Mouse (Mus musculus): ENCODE data around the gene Olfr1150-ps1. TPM values are rescaled to one million over a fixed set of nuclear protein-coding genes. Genes with fewer than 3 reads are reported as not detected.

Gene Olfr1150-ps1
- not detected for total RNA-seq (2023)

DNA sequence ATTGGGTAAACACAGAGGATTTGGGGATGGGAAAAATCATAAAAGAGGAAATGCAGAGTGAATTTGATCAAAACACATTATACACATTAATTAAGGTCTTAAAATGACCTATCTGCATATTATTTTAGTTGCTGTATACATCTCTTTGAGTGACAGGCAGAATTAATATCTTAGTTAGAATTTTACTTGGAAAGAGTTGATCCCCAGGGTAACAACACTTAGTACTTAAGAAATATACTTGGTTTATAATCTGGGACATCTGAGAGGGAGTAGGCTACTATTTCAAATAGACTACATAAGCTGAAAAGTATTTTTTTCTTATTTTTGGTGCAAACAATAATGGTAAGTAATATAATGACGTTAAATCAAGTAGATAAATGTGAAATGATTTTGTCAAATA lies at the start of gene Olfr1150-ps1:
Gene Olfr1150-ps1, plus strand, starts transcription at position 301 of the 400 bp plus-strand sequence.

DNA sequence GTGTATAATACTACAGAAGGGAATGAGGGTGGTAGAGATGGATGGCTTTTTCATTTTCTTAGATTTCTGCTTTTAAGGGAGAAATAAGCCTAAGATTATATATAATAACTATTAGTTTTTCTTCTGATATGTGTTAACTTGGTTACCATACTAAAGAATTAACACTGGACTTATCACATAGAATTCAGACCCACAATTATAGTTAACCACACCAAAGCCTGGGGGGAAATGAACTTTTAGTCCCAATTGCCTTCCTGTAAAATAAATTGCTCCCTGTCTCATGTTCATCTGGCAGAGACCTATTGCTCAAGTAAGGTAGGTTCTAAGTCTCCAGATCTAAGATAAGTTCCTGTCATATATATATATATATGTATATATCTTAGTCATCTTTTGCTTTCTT lies 43.5 kb upstream of the Olfr1150-ps1 start, which contains the start of gene Olfr1143:
Gene Olfr1143, plus strand, starts transcription at position 301 of the 400 bp plus-strand sequence.

GRCm38 (mm10) chr2:87809522-87809921 lies 34.3 kb upstream of the Olfr1150-ps1 start, which contains the start of gene Olfr1145:
Gene Olfr1145 (plus strand): TSS chr2:87809822.

DNA sequence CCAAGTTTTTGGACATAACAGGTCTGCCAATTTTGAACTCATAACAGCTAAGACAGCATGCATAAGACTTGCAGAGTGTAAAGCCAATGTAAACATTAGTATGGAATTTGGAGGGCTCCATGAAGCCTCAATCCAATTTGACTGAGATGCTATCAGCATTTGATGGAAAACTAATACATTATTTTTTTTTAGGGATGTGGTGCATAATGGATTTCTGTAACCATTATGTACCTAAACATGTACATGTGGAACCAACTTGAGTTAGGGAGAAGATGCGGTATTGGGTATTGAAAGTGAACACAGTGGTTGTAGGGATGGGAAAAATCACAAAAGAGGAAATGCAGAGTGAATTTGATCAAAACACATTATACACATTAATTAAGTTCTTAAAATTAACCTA lies 13.6 kb upstream of the Olfr1150-ps1 start, which contains the start of gene Olfr1148:
Gene Olfr1148, plus strand, starts transcription at position 301 of the 400 bp plus-strand sequence.

GRCm38 (mm10) chr2:87855562-87855961 lies 11.8 kb downstream of the Olfr1150-ps1 start, which contains the start of gene Olfr1151:
Gene Olfr1151 (plus strand): TSS chr2:87855862.

DNA sequence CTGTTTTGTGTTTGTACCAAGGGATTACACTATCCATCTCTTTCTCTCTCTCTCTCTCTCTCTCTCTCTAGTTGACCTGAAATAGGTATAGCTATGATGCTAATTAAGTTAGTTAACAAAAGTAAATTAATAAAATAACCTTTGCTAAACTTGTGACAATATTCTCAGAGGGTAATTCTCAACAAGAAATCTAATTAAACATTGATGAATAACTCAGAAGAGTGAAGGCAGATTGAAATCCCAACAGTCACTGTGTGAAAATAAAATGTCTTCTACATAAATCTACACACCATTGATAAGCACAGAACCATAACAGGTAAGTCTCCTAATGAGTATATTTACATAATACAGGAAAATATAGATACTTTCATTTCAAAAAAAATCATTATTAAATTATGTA lies 22.4 kb downstream of the Olfr1150-ps1 start, which contains the start of gene Olfr1152:
Gene Olfr1152, plus strand, starts transcription at position 301 of the 400 bp plus-strand sequence.

GRCm38 (mm10) chr2:87894662-87895061 lies 50.9 kb downstream of the Olfr1150-ps1 start, which contains the start of gene Olfr1153:
Gene Olfr1153 (plus strand): TSS chr2:87894962.

Other genes with a start within 250 kb of the Olfr1150-ps1 start
- gene Olfr1130, start 237.8 kb upstream of the Olfr1150-ps1 start, total RNA-seq (2023): not detected
- not detected for gene Olfr1131, start 216.9 kb upstream of the Olfr1150-ps1 start, total RNA-seq (2023)
- not detected for gene Olfr1132, start 206.5 kb upstream of the Olfr1150-ps1 start, total RNA-seq (2023)
- gene Olfr1133, start 196.6 kb upstream of the Olfr1150-ps1 start, total RNA-seq (2023): not detected
- gene Olfr1134, start 185.5 kb upstream of the Olfr1150-ps1 start, total RNA-seq (2023): not detected
- gene Olfr1135, start 170.3 kb upstream of the Olfr1150-ps1 start, total RNA-seq (2023): not detected
- not detected for gene Olfr1136, start 150.0 kb upstream of the Olfr1150-ps1 start, total RNA-seq (2023)
- gene Olfr1137, start 130.8 kb upstream of the Olfr1150-ps1 start, total RNA-seq (2023): not detected
- gene Olfr1138, start 104.0 kb upstream of the Olfr1150-ps1 start, total RNA-seq (2023): not detected
- gene Olfr1140, start 100.2 kb upstream of the Olfr1150-ps1 start, total RNA-seq (2023): not detected
- not detected for gene Olfr1141, start 90.0 kb upstream of the Olfr1150-ps1 start, total RNA-seq (2023)
- gene Olfr152, start 64.5 kb upstream of the Olfr1150-ps1 start, total RNA-seq (2023): not detected
- gene Olfr1143, start 43.4 kb upstream of the Olfr1150-ps1 start, total RNA-seq (2023): not detected
- gene Olfr1145, start 34.2 kb upstream of the Olfr1150-ps1 start, total RNA-seq (2023): not detected
- gene Olfr1148, start 13.5 kb upstream of the Olfr1150-ps1 start, total RNA-seq (2023): not detected
- gene Olfr1151, start 11.9 kb downstream of the Olfr1150-ps1 start, total RNA-seq (2023): not detected
- gene Olfr1152, start 22.5 kb downstream of the Olfr1150-ps1 start, total RNA-seq (2023): not detected
- not detected for gene Olfr1153, start 51.0 kb downstream of the Olfr1150-ps1 start, total RNA-seq (2023)
- not detected for gene Olfr1154, start 61.2 kb downstream of the Olfr1150-ps1 start, total RNA-seq (2023)
- gene Olfr1155, start 101.1 kb downstream of the Olfr1150-ps1 start, total RNA-seq (2023): not detected
- gene Olfr1156, start 109.1 kb downstream of the Olfr1150-ps1 start, total RNA-seq (2023): not detected
- gene Olfr1157, start 124.3 kb downstream of the Olfr1150-ps1 start, total RNA-seq (2023): not detected
- not detected for gene Olfr74, start 130.7 kb downstream of the Olfr1150-ps1 start, total RNA-seq (2023)
- gene Olfr1158, start 146.1 kb downstream of the Olfr1150-ps1 start, total RNA-seq (2023): not detected
- gene Olfr1160, start 164.3 kb downstream of the Olfr1150-ps1 start, total RNA-seq (2023): not detected
- not detected for gene Olfr1161, start 178.8 kb downstream of the Olfr1150-ps1 start, total RNA-seq (2023)
- gene Olfr73, start 193.7 kb downstream of the Olfr1150-ps1 start, total RNA-seq (2023): not detected
- not detected for gene Olfr1162, start 207.1 kb downstream of the Olfr1150-ps1 start, total RNA-seq (2023)
- not detected for gene Olfr1163, start 227.8 kb downstream of the Olfr1150-ps1 start, total RNA-seq (2023)
- gene Olfr1164, start 250.0 kb downstream of the Olfr1150-ps1 start, total RNA-seq (2023): not detected